Mouse (Mus musculus) ES-E14 (cell line): ENCODE data around the gene B3gnt4. TPM values are rescaled to one million over a fixed set of nuclear protein-coding genes. Genes with fewer than 3 reads are reported as not detected.

ENCODE experiments used
- DNase-seq: peaks from one replicate; pipeline ENCODE4 v3.0.0-alpha.2; 2013; ENCODE audit warnings: low read depth, low spot score
- H3K27ac ChIP-seq: 2 replicates; pipeline ENCODE4 v1.5.1; 2012; ENCODE audit warnings: low read depth, mild to moderate bottlenecking, low read length, moderate library complexity, mixed read lengths; ENCODE audit not compliant: poor library complexity, insufficient read depth, severe bottlenecking
- H3K36me3 ChIP-seq: 2 replicates; pipeline ENCODE4 v1.6.1; 2012; ENCODE audit warnings: mild to moderate bottlenecking, low read length, moderate library complexity, mixed read lengths; ENCODE audit not compliant: control insufficient read depth, poor library complexity, insufficient read depth, severe bottlenecking
- H3K4me1 ChIP-seq, 2 experiments: fragments of 150-350 bp in 1 of 2; sonication (generic) in 1 of 2; 2 replicates each; pipeline ENCODE4 v1.6.1; 2012; ENCODE audit warnings: low read length in 2 of 2, mild to moderate bottlenecking in 1 of 2, mixed read lengths in 1 of 2; ENCODE audit not compliant: control insufficient read depth in 2 of 2, insufficient read depth in 2 of 2, poor library complexity in 1 of 2
- H3K4me3 ChIP-seq, 2 experiments: fragments of 150-350 bp in 1 of 2; sonication (generic) in 1 of 2; 2 replicates each; pipeline ENCODE4 v1.5.1; 2012; ENCODE audit warnings: low read length in 2 of 2, low read depth in 1 of 2, mild to moderate bottlenecking in 1 of 2, mixed read lengths in 1 of 2; ENCODE audit not compliant: insufficient read depth in 1 of 2, poor library complexity in 1 of 2, severe bottlenecking in 1 of 2
- H3K9ac ChIP-seq: 2 replicates; pipeline ENCODE4 v1.6.1; 2012; ENCODE audit warnings: low read depth, mild to moderate bottlenecking, low read length, mixed read lengths; ENCODE audit not compliant: poor library complexity, insufficient read depth, severe bottlenecking
- H3K9me3 ChIP-seq: fragments of 150-350 bp; sonication (generic); 2 replicates; pipeline ENCODE4 v1.6.1; 2012; ENCODE audit warnings: low read depth, mild to moderate bottlenecking, low read length; ENCODE audit not compliant: control insufficient read depth, insufficient read depth
- CHD2 ChIP-seq: IDR thresholded peaks from 2 replicates; pipeline ENCODE4 v1.6.1; 2014; ENCODE audit warnings: mild to moderate bottlenecking, low read depth, low read length, inconsistent platforms
- HCFC1 ChIP-seq: IDR thresholded peaks from 2 replicates; pipeline ENCODE4 v1.6.1; 2012; ENCODE audit warnings: low read length, inconsistent platforms, borderline replicate concordance; ENCODE audit not compliant: insufficient read depth
- MAFK ChIP-seq: IDR thresholded peaks from 2 replicates; pipeline ENCODE4 v1.6.1; 2014; ENCODE audit warnings: mild to moderate bottlenecking, low read depth, low read length, inconsistent platforms; ENCODE audit not compliant: insufficient read depth
- ZC3H11A ChIP-seq: IDR thresholded peaks from 2 replicates; pipeline ENCODE4 v1.6.1; 2012; ENCODE audit warnings: low read depth, mild to moderate bottlenecking, inconsistent platforms, low read length, borderline replicate concordance
- ZNF384 ChIP-seq: IDR thresholded peaks from 2 replicates; pipeline ENCODE4 v1.6.1; 2012; ENCODE audit warnings: low read depth, low read length, inconsistent platforms
- in situ Hi-C, 2 experiments: fragments of 600-800 bp; cut with MboI; formaldehyde crosslinking; loops; one replicate each; pipeline ENCODE4 v1.15.1; 2025; ENCODE audit warnings: low sequenced_read_pairs in 2 of 2, inconsistent platforms in 1 of 2; ENCODE audit not compliant: unreplicated experiment in 2 of 2
- total RNA-seq: library from RNA; depleted of rRNA; stranded (reverse); fragments of 300-350 nt; gene quantifications from 2 replicates; pipeline ENCODE4 v1.2.3, GENCODE M21; 2012

B3gnt4 gene
- total RNA-seq, 1 experiment, result 1.2 TPM

GRCm38 (mm10) chr5:123473817-123474216 lies 36.4 kb upstream of the B3gnt4 start:
- in situ Hi-C loops, result no loop called here
- Histone ChIP-seq H3K36me3 (no peaks in the 10 kb centered on the region), H3K4me1 (no peaks in the 10 kb centered on the region), H3K9me3 (no peaks in the 10 kb centered on the region), H3K9ac (no peak overlapping the region), H3K4me3 (no peak overlapping the region), H3K27ac (no peak overlapping the region)
- TF ChIP-seq HCFC1 (no peak), ZC3H11A (no peak), ZNF384 (no peak), CHD2 (no peak), MAFK (no peak)
- DNase-seq, result no peak

GRCm38 (mm10) chr5:123487659-123488395 lies 22.4 kb upstream of the B3gnt4 start:
- DNase-seq, result no peak
- no peak overlapping the region for H3K4me3 ChIP-seq
- no peaks in the 10 kb centered on the region for H3K36me3 ChIP-seq
- H3K4me1 ChIP-seq, result peaks cover 2 to 6% of the 10 kb centered on the region in 2 experiments; a peak in 1 of 4 replicates
- in situ Hi-C loops, result no loop called here
- H3K9ac ChIP-seq, result no peak overlapping the region
- no peak for TF ChIP-seq ZC3H11A
- H3K27ac ChIP-seq, result no peak overlapping the region
- H3K9me3 ChIP-seq, result no peaks in the 10 kb centered on the region

- H3K27ac ChIP-seq, result no peak within 1 kb of the TSS
- H3K9ac ChIP-seq, result no peak within 1 kb of the TSS
- in situ Hi-C loops, result no loop called here
- no peaks in the 10 kb centered on the region for H3K36me3 ChIP-seq
- no peaks in the 10 kb centered on the region for H3K9me3 ChIP-seq
- no peak within 1 kb of the TSS for H3K4me3 ChIP-seq
- DNase-seq, result no peak
- TF ChIP-seq MAFK, result no peak
- TF ChIP-seq ZNF384, result no peak
- no peak for TF ChIP-seq CHD2
- TF ChIP-seq HCFC1, result no peak
- no peak for TF ChIP-seq ZC3H11A
- peaks cover 2 to 6% of the 10 kb centered on the region in 2 experiments; a peak in 1 of 4 replicates for H3K4me1 ChIP-seq
Measured at GRCm38 (mm10) chr5:123489112-123489785, 21.0 kb upstream of the B3gnt4 start, which contains the start of the genes Lrrc43 and Il31. Gene Lrrc43, plus strand, starts transcription at chr5:123489305. Gene Il31, minus strand, starts transcription at chr5:123489489.

- no peak for DNase-seq
- H3K36me3 ChIP-seq, result no peaks in the 10 kb centered on the region
- H3K4me3 ChIP-seq, result no peak overlapping the region
- in situ Hi-C loops, result no loop called here
- no peak overlapping the region for H3K9ac ChIP-seq
- TF ChIP-seq MAFK (no peak), CHD2 (no peak), ZNF384 (no peak), ZC3H11A (no peak), HCFC1 (no peak)
- no peak overlapping the region for H3K27ac ChIP-seq
- H3K4me1 ChIP-seq, result peaks cover 2 to 6% of the 10 kb centered on the region in 2 experiments; a peak in 1 of 4 replicates
- no peaks in the 10 kb centered on the region for H3K9me3 ChIP-seq
Measured at GRCm38 (mm10) chr5:123489935-123490334, 20.3 kb upstream of the B3gnt4 start.
